Mouse (Mus musculus) ES-Bruce4 (cell line): ENCODE results near the gene St6gal1.
A peak's percentile ranks its signal among the peaks of the same experiment; 100 is the strongest.

ENCODE experiments used
- CTCF ChIP-seq: IDR thresholded peaks from one replicate; pipeline ENCODE4 v1.8.1; 2011; ENCODE audit warnings: low read depth, low read length
- EP300 ChIP-seq: IDR thresholded peaks from 2 replicates; pipeline ENCODE4 v1.6.1; 2011; ENCODE audit warnings: low read depth, low read length; ENCODE audit not compliant: insufficient read depth
- POLR2A ChIP-seq: IDR thresholded peaks from one replicate; pipeline ENCODE4 v1.8.1; 2011; ENCODE audit warnings: low read length; ENCODE audit not compliant: insufficient read depth

DNA sequence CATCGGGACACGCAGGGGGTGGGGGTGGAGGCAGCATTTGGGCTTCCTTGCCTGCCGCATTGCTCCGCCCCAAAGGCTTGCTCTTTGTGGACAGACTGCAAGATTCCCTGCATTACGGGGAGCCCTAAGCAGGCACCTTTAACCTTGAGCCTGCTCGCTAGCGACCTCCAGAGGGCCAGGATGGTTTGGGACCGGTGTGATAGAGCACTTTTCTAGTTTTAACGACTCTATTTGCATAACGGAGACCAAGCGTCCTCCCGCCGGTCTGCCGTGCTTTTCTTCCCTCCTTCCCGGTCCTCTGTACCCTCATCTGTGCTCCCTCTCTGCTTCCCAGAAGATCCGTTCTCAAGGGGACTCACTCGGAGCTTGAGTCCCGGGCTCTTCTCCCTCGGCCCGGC, at the start of gene St6gal1:
- TF ChIP-seq CTCF, result peak; percentile 70
- no peak for TF ChIP-seq POLR2A
- peak; percentile 67 for TF ChIP-seq EP300
